ENCODE assay signal across 25 mouse cellular contexts in genomic region chr16:32382901-32383300, GRCm38 (mm10). TPM values are rescaled to one million over a fixed set of nuclear protein-coding genes. Genes with fewer than 3 reads are reported as not detected.
"Had no signal": no experiment of that assay in that cellular context is flagged by ENCODE, and none has a peak within 500 bp of the region (broad histone marks: within the 10 kb centered on the region; RNA-seq: fewer than 3 reads in every experiment).

No protein-coding gene starts in this region.

- H3K27ac ChIP-seq: liver, embryonic 15.5 days; lung, embryonic 15.5 days; macrophage; neural tube, embryonic 13.5 days; neural tube, embryonic 15.5 days had no signal

- H3K27me3 ChIP-seq: liver, embryonic 15.5 days; lung, embryonic 15.5 days; megakaryocyte, embryonic 14.5 days; neural tube, embryonic 13.5 days; neural tube, embryonic 15.5 days had no signal

- DNase-seq: liver, postnatal 0 days; lung, adult 2 months; lung, postnatal 14 days; lung, postnatal 36 days; midbrain, embryonic 14.5 days; retina, postnatal 1 day; right cerebral cortex, adult 18-20 months; spleen, adult 18-20 months; thymus, adult 18-20 months; thymus, postnatal 25 days; thymus, postnatal 4 days had no signal

- H3K4me1 ChIP-seq: lung, embryonic 15.5 days; neural tube, embryonic 13.5 days; neural tube, embryonic 15.5 days had no signal

- H3K4me3 ChIP-seq: liver, embryonic 15.5 days; lung, embryonic 15.5 days; megakaryocyte, embryonic 14.5 days; myocyte; neural tube, embryonic 13.5 days; neural tube, embryonic 15.5 days had no signal

RNA-seq across cellular contexts. Expression of gene Tm4sf19, which starts 17.4 kb away (rescaled TPM):
- total RNA-seq: megakaryocyte progenitor cell, adult 5-6 weeks had no signal
- polyA plus RNA-seq: liver, embryonic 15.5 days; liver, postnatal 0 days; lung, adult 2 months; lung, embryonic 15.5 days; lung, postnatal 0 days; midbrain, embryonic 11.5 days; midbrain, embryonic 14.5 days; midbrain, embryonic 16.5 days; neural tube, embryonic 11.5 days; neural tube, embryonic 13.5 days; neural tube, embryonic 15.5 days; stomach, embryonic 14.5 days; stomach, embryonic 16.5 days had no signal
